Mouse (Mus musculus) liver, embryonic 14.5 days (tissue): ENCODE measurements around the gene Trp53tg5. TPM values are rescaled to one million over a fixed set of nuclear protein-coding genes. Genes with fewer than 3 reads are reported as not detected.

Experiments
- ATAC-seq: fragments of 200-750 bp; cut with Nextera tagmentation; 2 replicates; pipeline ENCODE4 v1.8.0; 2017; ENCODE audit warnings: moderate number of reproducible peaks, mild to moderate bottlenecking, moderate library complexity; ENCODE audit not compliant: insufficient read depth
- DNase-seq, 3 experiments: peaks; one replicate each; pipeline ENCODE4 v3.0.0-alpha.2; 2012 to 2013; ENCODE audit warnings: low read depth in 3 of 3, low spot score in 3 of 3
- H3K27ac ChIP-seq: fragments of 300-500 bp; sonication (generic); 2 replicates; pipeline ENCODE4 v1.5.1; 2014; ENCODE audit warnings: moderate library complexity, mild to moderate bottlenecking, control low read depth, inconsistent platforms
- H3K27me3 ChIP-seq: fragments of 300-500 bp; sonication (generic); 2 replicates; pipeline ENCODE4 v1.6.1; 2014; ENCODE audit warnings: mild to moderate bottlenecking, low read length, moderate library complexity; ENCODE audit not compliant: control insufficient read depth, insufficient read depth
- H3K36me3 ChIP-seq: fragments of 300-500 bp; sonication (generic); replicated peaks from 2 replicates; pipeline ENCODE4 v1.6.1; 2014; ENCODE audit warnings: low read depth; ENCODE audit not compliant: control insufficient read depth, insufficient read depth
- H3K4me1 ChIP-seq, 2 experiments: fragments of 200-500 bp in 1 of 2; fragments of 300-500 bp in 1 of 2; sonication (generic) in 1 of 2; replicated peaks; 2 replicates each; pipeline ENCODE4 v1.6.1; 2012 to 2014; ENCODE audit warnings: antibody characterized with exemption in 1 of 2, inconsistent platforms in 1 of 2, low read length in 1 of 2; ENCODE audit not compliant: control insufficient read depth in 2 of 2, insufficient read depth in 2 of 2
- H3K4me2 ChIP-seq: fragments of 300-500 bp; sonication (generic); 2 replicates; pipeline ENCODE4 v1.6.1; 2014; ENCODE audit warnings: low read depth, mild to moderate bottlenecking, control low read depth, moderate library complexity
- H3K4me3 ChIP-seq, 2 experiments: fragments of 200-500 bp in 1 of 2; fragments of 300-500 bp in 1 of 2; sonication (generic) in 1 of 2; 2 replicates each; pipeline ENCODE4 v1.5.1; 2012 to 2014; ENCODE audit warnings: low read depth in 2 of 2, low read length in 2 of 2, mild to moderate bottlenecking in 2 of 2, control low read depth in 1 of 2, inconsistent platforms in 1 of 2, moderate library complexity in 1 of 2; ENCODE audit not compliant: insufficient read depth in 1 of 2
- H3K9ac ChIP-seq: fragments of 300-500 bp; sonication (generic); replicated peaks from 2 replicates; pipeline ENCODE4 v1.6.1; 2014; ENCODE audit warnings: mild to moderate bottlenecking, control low read depth, moderate library complexity
- H3K9me3 ChIP-seq: fragments of 300-500 bp; sonication (generic); 2 replicates; pipeline ENCODE4 v1.6.1; 2016; ENCODE audit warnings: low read length, mixed read lengths; ENCODE audit not compliant: control insufficient read depth
- CTCF ChIP-seq: IDR thresholded peaks from 2 replicates; pipeline ENCODE4 v1.5.1; 2016; ENCODE audit warnings: antibody characterized with exemption, low read depth, control low read depth
- EP300 ChIP-seq: IDR thresholded peaks from 2 replicates; pipeline ENCODE4 v1.6.1; 2016; ENCODE audit warnings: antibody characterized with exemption, low read depth
- WGBS: fragments of 180-500 bp; shearing (Covaris S2); extraction: QIAGEN DNeasy Blood & Tissue Kit; methylation state at CpG from one replicate; pipeline ENCODE4 v1.1.7; 2014; ENCODE audit not compliant: insufficient replicate concordance; 5-methylcytosine and 5-hydroxymethylcytosine counted together
- polyA plus RNA-seq, 2 experiments: library from polyadenylated mRNA; depleted of rRNA in 1 of 2; stranded (reverse) in 1 of 2; unstranded in 1 of 2; fragments of >200 nt; fragmentation: Nextera tagmentation in 1 of 2; extraction: Ambion mirVana in 1 of 2; gene quantifications; 2 replicates each; pipeline versions ENCODE4 v1.2.1 to v1.2.3; 2012 to 2014

The Trp53tg5 gene
- polyA plus RNA-seq (2012; rRNA removed) (not detected in 2 replicates), polyA plus RNA-seq (2014; fragmentation: Nextera tagmentation; extraction: Ambion mirVana) (not detected in 2 replicates)

GRCm38 (mm10) chr2:164473624-164474023 is at the start of gene Trp53tg5:
Gene Trp53tg5 (minus strand): TSS chr2:164473724.
- H3K4me3 ChIP-seq, result no peak within 1 kb of the TSS
- H3K27me3 ChIP-seq, result no peaks in the 10 kb centered on the region
- no peak for TF ChIP-seq CTCF
- TF ChIP-seq EP300, result no peak
- no peaks in the 10 kb centered on the region for H3K4me1 ChIP-seq
- H3K36me3 ChIP-seq, result no peaks in the 10 kb centered on the region
- H3K4me2 ChIP-seq, result no peak within 1 kb of the TSS
- H3K9me3 ChIP-seq, result no peaks in the 10 kb centered on the region
- no peak within 1 kb of the TSS for H3K27ac ChIP-seq
- no peak within 1 kb of the TSS for H3K9ac ChIP-seq
- ATAC-seq (no peak), DNase-seq (no peak)
- 68% methylated on average over 6 of the region's 6 CpGs for WGBS

DNA sequence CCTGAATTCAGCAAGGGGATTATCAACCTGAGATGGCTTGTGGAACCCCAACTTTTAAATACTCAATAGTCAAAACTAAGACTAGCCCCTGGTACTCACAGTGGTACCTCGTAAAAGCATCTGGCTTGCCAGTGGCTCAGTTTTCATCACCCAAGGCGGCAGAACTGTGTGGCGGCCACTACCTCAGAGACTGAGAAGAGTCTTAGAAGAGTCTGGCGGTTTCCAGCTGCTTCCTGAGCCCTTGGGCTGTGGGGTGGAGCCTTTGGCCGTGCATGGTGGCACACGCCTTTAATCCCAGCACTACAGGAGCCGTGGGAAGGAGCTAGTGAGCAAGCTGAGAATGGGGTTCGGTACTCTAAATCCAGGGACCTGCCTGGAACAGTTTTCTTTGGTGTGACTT is 48.8 kb upstream of the Trp53tg5 start:
- 13% methylated on average over 8 of the region's 8 CpGs for WGBS
- Histone ChIP-seq H3K9ac (no peak overlapping the region), H3K9me3 (no peaks in the 10 kb centered on the region), H3K27me3 (no peaks in the 10 kb centered on the region), H3K4me1 (no peaks in the 10 kb centered on the region; a peak in 1 of 4 replicates), H3K4me2 (no peak overlapping the region), H3K4me3 (no peak overlapping the region), H3K36me3 (no peaks in the 10 kb centered on the region), H3K27ac (no peak overlapping the region)
- no peak for ATAC-seq
- no peak for DNase-seq
- no peak for TF ChIP-seq EP300
- TF ChIP-seq CTCF, result no peak

DNA sequence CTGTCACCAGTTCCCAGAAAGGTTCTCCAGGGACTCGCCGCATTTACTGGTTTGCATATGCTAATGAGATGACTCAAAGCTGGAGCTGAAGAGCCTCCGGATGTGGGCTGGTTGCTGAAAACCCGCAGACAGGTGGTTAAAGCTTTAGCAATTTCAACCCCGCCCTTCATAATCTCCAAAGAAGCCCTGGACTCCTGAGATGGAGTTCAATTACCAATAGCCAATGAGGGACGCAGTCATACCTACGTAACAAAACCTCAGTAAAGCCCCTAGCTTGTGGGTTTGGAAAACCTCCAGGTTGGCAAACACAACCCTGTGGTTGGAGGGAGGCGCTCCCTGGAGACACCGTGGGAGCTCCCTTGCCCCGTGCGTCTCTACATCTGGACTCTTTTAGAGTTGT is 48.3 kb upstream of the Trp53tg5 start:
- ATAC-seq (no peak), DNase-seq (peak in 1 of 3 experiments; percentile 33)

GRCm38 (mm10) chr2:164520782-164521181 is 47.3 kb upstream of the Trp53tg5 start:
- DNase-seq (no peak), ATAC-seq (0 out of 2 replicates have a peak, but pooled peaks have one; percentile 21)
- Histone ChIP-seq H3K27ac (no peak overlapping the region), H3K9ac (no peak overlapping the region), H3K4me2 (no peak overlapping the region), H3K36me3 (no peaks in the 10 kb centered on the region), H3K9me3 (no peaks in the 10 kb centered on the region), H3K4me3 (no peak overlapping the region), H3K27me3 (no peaks in the 10 kb centered on the region), H3K4me1 (no peaks in the 10 kb centered on the region; a peak in 1 of 4 replicates)
- TF ChIP-seq EP300, result no peak
- peak; percentile 78 for TF ChIP-seq CTCF
- WGBS, result 7% methylated on average over 3 of the region's 3 CpGs

More for the DNA sequence above, 48.3 kb upstream of the Trp53tg5 start:
- no peak overlapping the region for H3K9ac ChIP-seq
- H3K4me1 ChIP-seq, result no peaks in the 10 kb centered on the region; a peak in 1 of 4 replicates
- no peak for TF ChIP-seq EP300
- TF ChIP-seq CTCF, result no peak
- no peaks in the 10 kb centered on the region for H3K36me3 ChIP-seq
- no peaks in the 10 kb centered on the region for H3K27me3 ChIP-seq
- WGBS, result 3% methylated on average over 11 of the region's 11 CpGs
- H3K4me2 ChIP-seq, result no peak overlapping the region
- H3K4me3 ChIP-seq, result no peak overlapping the region
- no peak overlapping the region for H3K27ac ChIP-seq
- no peaks in the 10 kb centered on the region for H3K9me3 ChIP-seq

- DNase-seq, result no peak
- WGBS, result 36% methylated on average over 6 of the region's 6 CpGs
Observed at GRCm38 (mm10) chr2:164519171-164519526, 45.6 kb upstream of the Trp53tg5 start.

More at GRCm38 (mm10) chr2:164519171-164519526, 45.6 kb upstream of the Trp53tg5 start:
- Histone ChIP-seq H3K9me3 (no peaks in the 10 kb centered on the region), H3K27me3 (no peaks in the 10 kb centered on the region), H3K4me3 (no peak overlapping the region), H3K36me3 (no peaks in the 10 kb centered on the region), H3K4me1 (no peaks in the 10 kb centered on the region; a peak in 1 of 4 replicates), H3K9ac (no peak overlapping the region), H3K4me2 (no peak overlapping the region), H3K27ac (no peak overlapping the region)
- no peak for TF ChIP-seq CTCF
- ATAC-seq, result no peak
